Mouse (Mus musculus) B cell, adult 62 days (primary cell): ENCODE results near the gene Mipep. TPM values are rescaled to one million over a fixed set of nuclear protein-coding genes. Genes with fewer than 3 reads are reported as not detected.

Source experiments
- total RNA-seq: library from RNA; stranded (reverse); gene quantifications from 4 replicates; pipeline ENCODE4 v1.2.4, GENCODE M21; 2023

The Mipep gene
- 12.2 to 15.2 TPM (median 14.7 TPM) in 4 replicates for total RNA-seq

DNA sequence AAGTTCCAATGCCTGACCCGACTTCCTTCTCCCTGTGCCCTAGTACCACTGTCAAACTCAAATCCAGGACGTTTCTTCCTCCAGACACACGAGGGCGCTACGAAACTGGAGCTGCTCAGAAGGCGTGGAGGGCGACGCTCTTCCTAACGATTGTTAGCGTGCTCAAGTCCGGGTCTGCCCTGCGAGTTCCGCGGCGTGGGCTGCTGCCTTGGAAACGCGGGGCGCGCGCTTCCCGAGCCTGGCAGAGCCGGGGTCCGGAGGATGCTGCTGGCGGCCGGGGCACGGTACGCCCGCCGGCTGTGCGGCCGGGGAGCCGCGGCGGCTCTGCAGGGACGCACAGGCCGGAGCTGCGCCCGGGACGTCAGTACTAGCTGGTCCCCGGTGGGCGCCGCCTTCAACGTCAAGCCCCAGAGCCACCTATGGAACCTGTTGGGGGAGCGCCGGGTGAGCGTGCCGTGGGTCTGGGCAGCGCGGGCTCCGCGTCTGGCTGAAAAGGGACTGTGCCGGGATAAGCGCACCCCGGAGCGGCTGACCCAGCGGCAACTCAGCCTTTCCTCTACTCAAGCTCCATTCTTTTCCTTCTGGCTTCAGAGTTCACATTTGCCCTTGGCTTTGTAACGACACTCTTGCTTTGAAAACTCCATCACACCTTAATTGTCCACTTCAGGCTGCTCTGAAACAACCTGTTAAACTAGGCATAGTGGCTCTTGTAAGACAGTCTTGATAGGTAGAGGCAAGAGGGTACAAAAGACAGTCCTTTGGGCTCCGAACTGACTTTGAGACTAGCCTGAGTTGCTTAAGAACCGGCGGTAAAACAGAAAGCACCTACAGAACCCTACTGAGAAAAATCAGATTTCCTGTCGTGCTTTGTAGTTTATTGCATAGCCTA is at the start of gene Mipep:
Gene Mipep, plus strand, starts transcription at position 147 of the 889 bp plus-strand sequence.

GRCm38 (mm10) chr14:60767884-60768283 is 16.5 kb upstream of the Mipep start, which contains the start of gene C1qtnf9:
TSS of gene C1qtnf9 (plus strand) at chr14:60768134.

Other genes with a start within 250 kb of the Mipep start
- 66.2 to 71.4 TPM (median 70.4 TPM) in 4 replicates for gene Spata13, start 150.6 kb upstream of the Mipep start, total RNA-seq
- 0.30 to 0.52 TPM (median 0.47 TPM) in 3 of 4 replicates, not detected in the other for gene C1qtnf9, start 16.4 kb upstream of the Mipep start, total RNA-seq